Mouse (Mus musculus): ENCODE results near the gene Upk2. TPM values are rescaled to one million over a fixed set of nuclear protein-coding genes. Genes with fewer than 3 reads are reported as not detected.

Gene Upk2
- total and polyA plus RNA-seq, 3 experiments = not detected

DNA sequence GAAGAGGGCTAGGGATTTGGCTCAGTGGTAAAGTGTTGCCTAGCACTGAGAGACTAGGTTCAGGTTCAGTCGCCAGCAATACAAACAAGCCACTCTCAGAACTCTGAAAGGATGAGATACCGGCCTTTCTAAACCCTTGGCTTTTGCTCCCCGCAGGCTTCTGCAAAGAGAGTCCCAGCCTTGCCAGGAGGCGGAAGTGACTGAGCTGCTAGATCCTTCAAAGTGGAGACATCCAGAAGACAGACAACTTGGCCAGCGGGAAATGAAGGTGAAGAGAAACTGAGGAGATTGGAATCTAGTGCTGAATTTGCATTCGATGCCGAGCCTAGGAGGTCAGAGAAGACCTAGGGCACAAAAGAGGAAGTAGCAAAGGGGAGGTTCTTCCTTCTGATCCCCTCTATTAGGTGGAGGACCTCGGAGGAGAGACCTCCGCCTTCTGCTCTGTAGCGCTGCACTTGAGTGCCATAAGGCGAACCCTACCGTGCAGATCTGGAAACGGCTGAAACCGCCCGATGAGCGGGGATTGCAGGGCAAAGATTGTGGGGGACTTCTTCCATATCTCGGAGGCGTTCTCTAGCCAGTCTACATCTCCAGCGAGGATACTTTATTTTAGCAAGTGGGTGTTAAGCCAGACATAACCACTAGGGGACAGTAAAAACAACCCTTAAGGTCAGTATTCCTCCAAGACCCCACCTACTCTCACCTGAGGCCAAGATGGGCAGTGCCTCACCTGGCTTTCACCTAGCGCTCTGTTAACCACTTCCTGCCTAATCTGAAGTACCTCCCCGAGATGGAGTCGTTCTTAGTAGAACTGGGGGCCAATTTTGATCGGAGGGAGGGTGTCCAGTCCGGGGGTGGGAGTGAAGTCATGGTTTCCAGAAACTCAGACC is 22.8 kb upstream of the Upk2 start (continued):
- TF ChIP-seq ZNF384 (IDR thresholded peaks at IDR 0.05; ENCODE audit: low read depth, low read length) = no peak
- 0 out of 2 replicates have a peak, but pooled peaks have one; percentile 29 for TF ChIP-seq EP300 (IDR thresholded peaks at IDR 0.05; ENCODE audit: low read length)
- no peak for TF ChIP-seq KAT2A (IDR thresholded peaks at IDR 0.05; ENCODE audit: insufficient replicate concordance, low read length)
- no peak for TF ChIP-seq MEF2A (IDR thresholded peaks at IDR 0.05; ENCODE audit: borderline replicate concordance, low read depth, low read length)
- TF ChIP-seq TCF12 (IDR thresholded peaks at IDR 0.05; ENCODE audit: low read depth, low read length) = no peak
- TF ChIP-seq ZKSCAN1 (IDR thresholded peaks at IDR 0.05; ENCODE audit: borderline replicate concordance, low read depth, low read length) = no peak
- no peak; the same call in none of the 2 replicates for TF ChIP-seq IRF4 (IDR thresholded peaks at IDR 0.05; ENCODE audit: low read depth, low read length)
- TF ChIP-seq ETS1 (conservative IDR thresholded peaks at IDR 0.05; ENCODE audit: low read depth, low read length) = 0 out of 2 replicates have a peak, but pooled peaks have one; percentile 9
- TF ChIP-seq POLR2A (IDR thresholded peaks at IDR 0.05; ENCODE audit: low read depth, low read length) = no peak
- TF ChIP-seq JUND (conservative IDR thresholded peaks at IDR 0.05; ENCODE audit: low read depth, low read length) = no peak
- TF ChIP-seq ELF1 (IDR thresholded peaks at IDR 0.05; ENCODE audit: low read depth, low read length) = peak; percentile 41; the same call in 1 of the 2 replicates
- no peak for TF ChIP-seq JUN (IDR thresholded peaks at IDR 0.05; ENCODE audit: insufficient read depth, low read depth, low read length)
- TF ChIP-seq RAD21 (IDR thresholded peaks at IDR 0.05; ENCODE audit: low read depth, low read length) = peak; percentile 63

DNA sequence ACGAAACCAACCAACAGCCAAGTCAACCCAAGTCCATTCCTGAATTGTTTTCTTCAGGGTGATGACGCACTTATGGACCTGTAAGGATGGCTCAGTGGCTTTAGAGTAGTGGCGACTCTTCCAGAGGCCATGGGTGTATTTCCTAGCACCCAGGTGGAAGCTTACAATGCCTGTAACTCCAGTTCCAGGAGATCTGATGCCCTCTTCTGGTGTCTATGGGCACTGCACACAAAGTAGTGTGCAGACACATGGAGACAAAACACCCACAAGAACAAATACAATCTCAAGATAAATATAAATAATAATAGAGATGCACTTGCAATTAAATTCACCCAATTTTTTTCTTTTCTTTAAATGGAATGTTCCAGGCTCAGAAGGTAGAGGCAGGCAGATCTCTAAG is 21.2 kb upstream of the Upk2 start:
- in situ Hi-C loops (cut with MboI; ENCODE audit: low pct_ligation_motif_present, low pct_unique_long_range_greater_than_20kb, low sequenced_read_pairs) = no loop called here
- Histone ChIP-seq H3K4me2 (ENCODE audit: insufficient read depth, low read depth, poor library complexity, severe bottlenecking) (no peak overlapping the region), H3K4me3 (replicated peaks in 1 of 3; ENCODE audit: low read depth in 2 of 3, low read length in 2 of 3, poor library complexity in 1 of 3) (no peak overlapping the region), H3K79me2 (replicated peaks; ENCODE audit: control insufficient read depth, extremely low read depth, insufficient read depth, poor library complexity, severe bottlenecking) (no peaks in the 10 kb centered on the region), H3K27ac (ENCODE audit: insufficient read depth, low read depth) (no peak overlapping the region), H3K36me3 (replicated peaks in 1 of 2; ENCODE audit: control insufficient read depth in 1 of 2, insufficient read depth in 1 of 2, low read length in 1 of 2) (no peaks in the 10 kb centered on the region), H3K4me1 (ENCODE audit: control insufficient read depth in 1 of 2, insufficient read depth in 2 of 2) (peaks cover 0 to 31% of the 10 kb centered on the region in 2 experiments; a peak in 2 of 4 replicates), H3K9me3 (replicated peaks; ENCODE audit: low read length) (no peaks in the 10 kb centered on the region), H3K9ac (ENCODE audit: insufficient read depth, low read depth) (no peak overlapping the region), H3K27me3 (replicated peaks) (peaks cover 7% of the 10 kb centered on the region)
- DNase-seq (ENCODE audit: extremely low read depth) = no peak
- TF ChIP-seq CTCF (conservative IDR thresholded peaks at IDR 0.05 in 1 of 2, IDR thresholded peaks at IDR 0.05 in 1 of 2; ENCODE audit: low read depth in 2 of 2, low read length in 2 of 2) (peak in 1 of 2 experiments; percentile 36; a peak in 2 of 4 replicates), MXI1 (IDR thresholded peaks at IDR 0.05; ENCODE audit: low read depth, low read length) (no peak)
- dilution Hi-C loops (cut with MboI; ENCODE audit: extremely low pct_ligation_motif_present, extremely low pct_unique_long_range_greater_than_20kb, low sequenced_read_pairs) = no loop called here

DNA sequence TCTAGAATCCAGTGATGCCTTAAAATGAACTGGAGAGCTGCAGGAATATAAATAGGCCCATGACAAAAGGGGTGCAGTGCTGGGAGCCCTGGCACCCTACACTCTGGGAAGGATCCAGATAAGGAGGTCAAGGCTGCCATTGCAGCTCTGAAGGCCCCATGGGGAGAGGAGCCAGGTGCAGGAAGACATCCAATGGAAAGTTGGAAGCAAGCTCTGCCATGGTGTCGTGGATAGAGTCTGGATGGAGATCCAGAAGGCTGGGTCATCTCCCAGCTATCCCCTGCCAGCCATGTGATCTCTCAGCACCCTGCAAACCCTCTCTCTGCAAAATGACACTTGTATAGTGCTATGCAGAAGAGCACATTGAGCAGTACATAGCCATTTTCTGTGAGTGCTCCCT is 19.6 kb upstream of the Upk2 start:
- in situ Hi-C loops (cut with MboI; ENCODE audit: low pct_ligation_motif_present, low pct_unique_long_range_greater_than_20kb, low sequenced_read_pairs) (no loop called here), dilution Hi-C loops (cut with MboI; ENCODE audit: extremely low pct_ligation_motif_present, extremely low pct_unique_long_range_greater_than_20kb, low sequenced_read_pairs) (no loop called here)
- H3K9ac ChIP-seq (ENCODE audit: insufficient read depth, low read depth) = no peak overlapping the region
- H3K27me3 ChIP-seq (replicated peaks) = peaks cover 12% of the 10 kb centered on the region
- no peak overlapping the region for H3K4me2 ChIP-seq (ENCODE audit: insufficient read depth, low read depth, poor library complexity, severe bottlenecking)
- H3K4me1 ChIP-seq (ENCODE audit: control insufficient read depth in 1 of 2, insufficient read depth in 2 of 2) = peaks cover 0 to 15% of the 10 kb centered on the region in 2 experiments; a peak in 2 of 4 replicates
- DNase-seq (ENCODE audit: extremely low read depth) = no peak
- no peaks in the 10 kb centered on the region for H3K9me3 ChIP-seq (replicated peaks; ENCODE audit: low read length)
- no peaks in the 10 kb centered on the region for H3K79me2 ChIP-seq (replicated peaks; ENCODE audit: control insufficient read depth, extremely low read depth, insufficient read depth, poor library complexity, severe bottlenecking)
- no peaks in the 10 kb centered on the region for H3K36me3 ChIP-seq (replicated peaks in 1 of 2; ENCODE audit: control insufficient read depth in 1 of 2, insufficient read depth in 1 of 2, low read length in 1 of 2)
- TF ChIP-seq CHD1 (IDR thresholded peaks at IDR 0.05; ENCODE audit: low read depth, low read length) (no peak), MYC (IDR thresholded peaks at IDR 0.05; ENCODE audit: low read depth, low read length) (no peak), ZMIZ1 (IDR thresholded peaks at IDR 0.05; ENCODE audit: low read depth, low read length) (no peak), BHLHE40 (IDR thresholded peaks at IDR 0.05; ENCODE audit: low read depth, low read length) (no peak), JUN (IDR thresholded peaks at IDR 0.05; ENCODE audit: insufficient read depth, low read depth, low read length) (no peak), KAT2A (IDR thresholded peaks at IDR 0.05; ENCODE audit: insufficient replicate concordance, low read length) (no peak), EP300 (IDR thresholded peaks at IDR 0.05; ENCODE audit: low read length) (no peak), RCOR1 (conservative IDR thresholded peaks at IDR 0.05; ENCODE audit: low read depth, low read length) (no peak), JUND (conservative IDR thresholded peaks at IDR 0.05; ENCODE audit: low read depth, low read length) (no peak), ETS1 (conservative IDR thresholded peaks at IDR 0.05; ENCODE audit: low read depth, low read length) (no peak), POLR2A (IDR thresholded peaks at IDR 0.05; ENCODE audit: low read depth, low read length) (no peak), USF2 (conservative IDR thresholded peaks at IDR 0.05; ENCODE audit: low read depth, low read length) (no peak), RAD21 (IDR thresholded peaks at IDR 0.05; ENCODE audit: low read depth, low read length) (no peak), HCFC1 (IDR thresholded peaks at IDR 0.05; ENCODE audit: low read depth, low read length) (no peak), ELF1 (IDR thresholded peaks at IDR 0.05; ENCODE audit: low read depth, low read length) (no peak), MAFK (IDR thresholded peaks at IDR 0.05; ENCODE audit: insufficient replicate concordance, low read length) (no peak), UBTF (IDR thresholded peaks at IDR 0.05; ENCODE audit: low read depth, low read length) (no peak)
- no peak overlapping the region for H3K27ac ChIP-seq (ENCODE audit: insufficient read depth, low read depth)
- H3K4me3 ChIP-seq (replicated peaks in 1 of 3; ENCODE audit: low read depth in 2 of 3, low read length in 2 of 3, poor library complexity in 1 of 3) = no peak overlapping the region
